Mouse (Mus musculus): ENCODE measurements around the gene Fam78a.

The Fam78a gene

GRCm38 (mm10) chr2:32066005-32066404 lies 18.7 kb downstream of the Fam78a start:
- no peak for DNase-seq (ENCODE audit: low spot score)

- no peak for DNase-seq (ENCODE audit: low spot score)
Observed at GRCm38 (mm10) chr2:32065371-32065791, 19.3 kb downstream of the Fam78a start.

GRCm38 (mm10) chr2:32064913-32065312 lies 19.7 kb downstream of the Fam78a start:
- no peak for DNase-seq (ENCODE audit: low spot score)

GRCm38 (mm10) chr2:32063451-32064151 lies 21.1 kb downstream of the Fam78a start:
- DNase-seq (ENCODE audit: low spot score): no peak

- DNase-seq (ENCODE audit: low spot score): no peak
Observed at GRCm38 (mm10) chr2:32062626-32063410, 21.8 kb downstream of the Fam78a start.

GRCm38 (mm10) chr2:32061722-32062505 lies 22.7 kb downstream of the Fam78a start:
- DNase-seq (ENCODE audit: low spot score): no peak

- no peak for DNase-seq (ENCODE audit: low spot score)
Observed at GRCm38 (mm10) chr2:32061189-32061588, 23.5 kb downstream of the Fam78a start.

- DNase-seq (ENCODE audit: low spot score): no peak
Observed at GRCm38 (mm10) chr2:32060228-32060805, 24.3 kb downstream of the Fam78a start.

GRCm38 (mm10) chr2:32059613-32060012 lies 25.0 kb downstream of the Fam78a start:
- DNase-seq (ENCODE audit: low spot score): no peak

- DNase-seq (ENCODE audit: low spot score): no peak
Observed at GRCm38 (mm10) chr2:32058716-32059115, 25.9 kb downstream of the Fam78a start.

- no peak for DNase-seq (ENCODE audit: low spot score)
Observed at GRCm38 (mm10) chr2:32058241-32058640, 26.4 kb downstream of the Fam78a start.

- DNase-seq (ENCODE audit: low spot score): no peak
Observed at GRCm38 (mm10) chr2:32057794-32058193, 26.9 kb downstream of the Fam78a start.

GRCm38 (mm10) chr2:32057360-32057759 lies 27.3 kb downstream of the Fam78a start:
- DNase-seq (ENCODE audit: low spot score): no peak

GRCm38 (mm10) chr2:32056524-32056923 lies 28.1 kb downstream of the Fam78a start:
- DNase-seq (ENCODE audit: low spot score): no peak

- no peak for DNase-seq (ENCODE audit: low spot score)
Observed at GRCm38 (mm10) chr2:32055357-32055965, 29.2 kb downstream of the Fam78a start.

GRCm38 (mm10) chr2:32052418-32052817 lies 32.2 kb downstream of the Fam78a start:
- DNase-seq (ENCODE audit: low spot score): no peak

GRCm38 (mm10) chr2:32051791-32052190 lies 32.9 kb downstream of the Fam78a start:
- DNase-seq (ENCODE audit: low spot score): no peak

- DNase-seq (ENCODE audit: low spot score): no peak
Observed at GRCm38 (mm10) chr2:32047323-32047722, 37.3 kb downstream of the Fam78a start.

GRCm38 (mm10) chr2:32046009-32046408 lies 38.6 kb downstream of the Fam78a start:
- no peak for DNase-seq (ENCODE audit: low spot score)

GRCm38 (mm10) chr2:32045375-32045774 lies 39.3 kb downstream of the Fam78a start:
- DNase-seq (ENCODE audit: low spot score): no peak

GRCm38 (mm10) chr2:32043836-32044235 lies 40.8 kb downstream of the Fam78a start:
- no peak for DNase-seq (ENCODE audit: low spot score)

- DNase-seq (ENCODE audit: low spot score): no peak
Observed at GRCm38 (mm10) chr2:32041087-32041486, 43.6 kb downstream of the Fam78a start.
